Mouse (Mus musculus) MEL (cell line): Measurements from ENCODE around the gene Ier2.

ENCODE experiments used
- CTCF ChIP-seq, 3 experiments: IDR thresholded peaks in 2 of 3; conservative IDR thresholded peaks in 1 of 3; 2 replicates each; pipeline ENCODE4 v1.5.1; 2011 to 2012; ENCODE audit warnings: low read length in 3 of 3, low read depth in 2 of 3, mild to moderate bottlenecking in 2 of 3, improper control_type of control experiment in 1 of 3, inconsistent platforms in 1 of 3, mixed read lengths in 1 of 3, moderate library complexity in 1 of 3; ENCODE audit not compliant: control insufficient read depth in 1 of 3, insufficient read depth in 1 of 3, poor library complexity in 1 of 3, severe bottlenecking in 1 of 3
- EP300 ChIP-seq, 2 experiments: IDR thresholded peaks; 2 replicates each; pipeline ENCODE4 v1.6.1; 2011; ENCODE audit warnings: improper control_type of control experiment in 2 of 2, low read length in 2 of 2, low read depth in 1 of 2, mild to moderate bottlenecking in 1 of 2
- GABPA ChIP-seq: IDR thresholded peaks from 2 replicates; pipeline ENCODE4 v1.6.1; 2012; ENCODE audit warnings: low read depth, mild to moderate bottlenecking, inconsistent platforms, low read length, improper control_type of control experiment, moderate library complexity
- GATA1 ChIP-seq: IDR thresholded peaks from 2 replicates; pipeline ENCODE4 v1.6.1; 2011; ENCODE audit warnings: low read depth, low read length, improper control_type of control experiment
- HCFC1 ChIP-seq: IDR thresholded peaks from 2 replicates; pipeline ENCODE4 v1.6.1; 2012; ENCODE audit warnings: low read depth, mild to moderate bottlenecking, inconsistent platforms, low read length, improper control_type of control experiment, moderate library complexity
- KAT2A ChIP-seq: conservative IDR thresholded peaks from 2 replicates; pipeline ENCODE4 v1.6.1; 2012; ENCODE audit warnings: low read depth, low read length, improper control_type of control experiment, inconsistent platforms
- MAX ChIP-seq: IDR thresholded peaks from 2 replicates; pipeline ENCODE4 v1.6.1; 2011; ENCODE audit warnings: low read length, improper control_type of control experiment
- MEF2A ChIP-seq: IDR thresholded peaks from 2 replicates; pipeline ENCODE4 v1.6.1; 2014; ENCODE audit warnings: low read depth, mild to moderate bottlenecking, inconsistent platforms, low read length, improper control_type of control experiment; ENCODE audit not compliant: poor library complexity, insufficient replicate concordance, severe bottlenecking; ENCODE audit errors: extremely low read depth
- NELFE ChIP-seq: IDR thresholded peaks from 2 replicates; pipeline ENCODE4 v1.6.1; 2011; ENCODE audit warnings: low read depth, low read length, improper control_type of control experiment
- NRF1 ChIP-seq: IDR thresholded peaks from 2 replicates; pipeline ENCODE4 v1.6.1; 2014; ENCODE audit warnings: low read depth, mild to moderate bottlenecking, inconsistent platforms, low read length, improper control_type of control experiment, moderate library complexity; ENCODE audit not compliant: poor library complexity, insufficient read depth, severe bottlenecking
- POLR2AphosphoS5 ChIP-seq: IDR thresholded peaks from 2 replicates; pipeline ENCODE4 v1.6.1; 2012; ENCODE audit warnings: low read depth, borderline replicate concordance, mild to moderate bottlenecking, inconsistent platforms, low read length, moderate library complexity, mixed read lengths
- SMC3 ChIP-seq: IDR thresholded peaks from 2 replicates; pipeline ENCODE4 v1.6.1; 2011; ENCODE audit warnings: low read depth, low read length, improper control_type of control experiment
- TAL1 ChIP-seq: IDR thresholded peaks from 2 replicates; pipeline ENCODE4 v1.6.1; 2012; ENCODE audit warnings: mild to moderate bottlenecking, inconsistent platforms, low read length, moderate library complexity, mixed read lengths
- UBTF ChIP-seq: IDR thresholded peaks from 2 replicates; pipeline ENCODE4 v1.6.1; 2012; ENCODE audit warnings: low read depth, mild to moderate bottlenecking, inconsistent platforms, low read length, improper control_type of control experiment, moderate library complexity, borderline replicate concordance; ENCODE audit not compliant: insufficient read depth

DNA sequence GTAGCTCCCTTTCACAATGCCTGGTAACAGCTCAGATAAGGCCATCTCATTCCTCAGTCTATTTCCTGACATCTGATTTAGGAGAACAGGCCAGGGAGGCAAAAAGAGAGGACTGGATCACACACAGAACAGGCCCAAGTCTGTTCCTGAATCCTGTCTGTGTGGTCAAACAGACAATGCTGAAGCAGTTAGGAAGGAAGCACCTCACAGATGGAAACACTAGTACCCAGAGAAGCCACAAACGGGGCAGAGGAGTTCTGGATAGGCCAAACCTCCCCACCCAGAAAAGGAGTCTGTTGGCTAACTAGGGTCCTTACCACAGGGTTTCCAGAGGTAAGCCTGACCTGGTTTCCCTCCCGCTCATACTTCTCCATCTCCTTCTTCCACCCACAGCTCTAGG, 19.6 kb upstream of the Ier2 start:
- TF ChIP-seq EP300 (IDR thresholded peaks at IDR 0.05; ENCODE audit: low read depth in 1 of 2, low read length in 2 of 2) = no peak
- TF ChIP-seq MEF2A = no peak
- no peak for TF ChIP-seq POLR2AphosphoS5
- TF ChIP-seq TAL1 = no peak
- TF ChIP-seq SMC3 = no peak
- no peak for TF ChIP-seq HCFC1
- TF ChIP-seq CTCF (IDR thresholded peaks at IDR 0.05 in 2 of 3, conservative IDR thresholded peaks at IDR 0.05 in 1 of 3; ENCODE audit: control insufficient read depth in 1 of 3, insufficient read depth in 1 of 3, low read depth in 2 of 3, low read length in 3 of 3, poor library complexity in 1 of 3, severe bottlenecking in 1 of 3) = no peak
- no peak for TF ChIP-seq GABPA
- no peak for TF ChIP-seq MAX
- no peak for TF ChIP-seq NRF1
- no peak for TF ChIP-seq GATA1
- no peak for TF ChIP-seq KAT2A
- no peak for TF ChIP-seq NELFE
- no peak for TF ChIP-seq UBTF
